In the genomic region with DNA sequence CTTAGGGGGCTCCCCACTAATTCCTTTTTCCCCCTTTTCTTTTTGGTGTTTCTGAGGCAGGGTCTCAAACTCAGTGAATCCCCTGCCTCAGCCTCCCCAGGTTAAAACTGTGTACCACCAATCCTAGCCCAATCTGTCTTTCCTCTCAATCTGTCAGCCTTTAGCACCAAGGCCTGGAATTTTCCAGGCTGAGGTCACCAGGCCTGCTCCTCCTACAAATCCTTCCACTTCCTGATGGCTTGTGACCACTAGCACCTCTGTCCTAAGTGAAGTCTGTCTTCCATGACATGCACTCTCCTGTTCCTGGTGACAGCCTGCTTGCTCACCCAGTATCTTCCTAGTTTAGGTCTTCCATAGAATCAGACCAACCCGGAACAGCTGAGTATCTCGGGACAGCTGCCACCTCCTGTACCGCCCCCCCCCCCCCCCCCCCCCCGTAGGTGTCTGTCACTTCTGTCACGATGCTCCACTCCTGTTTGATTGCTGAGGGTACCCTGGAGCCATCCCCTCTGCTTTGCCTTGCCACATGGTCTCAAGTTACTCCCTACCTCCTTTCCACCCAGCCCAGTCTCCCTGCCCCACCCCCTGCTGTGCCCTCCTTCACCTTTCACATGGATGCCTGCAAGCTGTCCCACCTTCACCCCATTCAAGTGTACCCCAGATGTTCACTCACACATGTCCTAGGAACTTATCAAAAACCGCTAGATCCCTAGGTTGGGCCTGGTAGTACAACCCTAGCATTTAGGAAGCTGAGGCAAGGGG, we compare ENCODE assay signal across 19 mouse cellular contexts. TPM values are rescaled to one million over a fixed set of nuclear protein-coding genes. Genes with fewer than 3 reads are reported as not detected.
DNase-seq lines count a peak whose midpoint lies in the region; ATAC-seq lines count a peak whose summit lies in the region.
"Had no signal": no experiment of that assay in that cellular context is flagged by ENCODE, and none has a peak within 500 bp of the region (broad histone marks: within the 10 kb centered on the region; RNA-seq: fewer than 3 reads in every experiment).

No protein-coding gene starts in this region.

- H3K4me2 ChIP-seq in neural tube, embryonic 12.5 days (replicated peaks): no peak overlapping the region
- H3K4me2 ChIP-seq: limb, embryonic 13.5 days; midbrain, embryonic 13.5 days had no signal

- peak; percentile 70 to 88 for DNase-seq in adrenal gland, adult (ENCODE audit: inconsistent age in 2 of 2, low spot score in 1 of 2)
- no peak for DNase-seq in adrenal gland, postnatal 4 days (ENCODE audit: low spot score in 2 of 2)
- DNase-seq in heart, embryonic 10.5 days (ENCODE audit: low spot score): no peak
- no peak for DNase-seq in heart, postnatal 10 days
- DNase-seq in neural tube, embryonic 10.5 days (ENCODE audit: extremely low spot score, low spot score): no peak
- DNase-seq in frontal cortex, postnatal 14 days (ENCODE audit: low spot score in 2 of 2): no peak
- DNase-seq: gastrocnemius, postnatal 14 days; kidney, adult 18-20 months; kidney, postnatal 25 days; spleen, adult 18-20 months; thymus, adult 18-20 months had no signal

- H3K4me3 ChIP-seq in heart, embryonic 10.5 days: 0 out of 2 replicates have a peak overlapping the region, but pooled peaks have one; percentile 12
- H3K4me3 ChIP-seq in neural tube, embryonic 12.5 days: no peak overlapping the region
- H3K4me3 ChIP-seq: forebrain, embryonic 10.5 days; limb, embryonic 13.5 days; midbrain, embryonic 13.5 days had no signal

- intact Hi-C loops in heart, postnatal 10 days (cut with DNase I): no loop called here

- H3K4me1 ChIP-seq in heart, embryonic 10.5 days: peaks cover 54% of the 10 kb centered on the region
- peaks cover 25% of the 10 kb centered on the region for H3K4me1 ChIP-seq in neural tube, embryonic 12.5 days

- 0 out of 2 replicates have a peak, but pooled peaks cover 11% of the 10 kb centered on the region for H3K27me3 ChIP-seq in heart, embryonic 10.5 days (ENCODE audit: insufficient read depth, poor library complexity, severe bottlenecking)
- H3K27me3 ChIP-seq in neural tube, embryonic 12.5 days (replicated peaks): peaks cover 17% of the 10 kb centered on the region
- H3K27me3 ChIP-seq: Patski had no signal

- WGBS in heart, embryonic 10.5 days: 28% methylated on average over 4 of the region's 6 CpGs
- WGBS in neural tube, embryonic 12.5 days: 29% methylated on average over 6 of the region's 6 CpGs

- peak overlapping the region; percentile 67 for H3K27ac ChIP-seq in heart, embryonic 10.5 days
- H3K27ac ChIP-seq in neural tube, embryonic 12.5 days: no peak overlapping the region
- H3K27ac ChIP-seq: forebrain, embryonic 10.5 days; limb, embryonic 13.5 days; liver, embryonic 14.5 days; midbrain, embryonic 13.5 days had no signal

- no peaks in the 10 kb centered on the region for H3K36me3 ChIP-seq in heart, embryonic 10.5 days
- H3K36me3 ChIP-seq in neural tube, embryonic 12.5 days: no peaks in the 10 kb centered on the region
- H3K36me3 ChIP-seq: forebrain, embryonic 10.5 days; limb, embryonic 13.5 days; midbrain, embryonic 13.5 days had no signal

- no peaks in the 10 kb centered on the region for H3K9me3 ChIP-seq in heart, embryonic 10.5 days
- no peaks in the 10 kb centered on the region for H3K9me3 ChIP-seq in neural tube, embryonic 12.5 days
- H3K9me3 ChIP-seq: midbrain, embryonic 13.5 days had no signal

- H3K9ac ChIP-seq in neural tube, embryonic 12.5 days: 0 out of 2 replicates have a peak overlapping the region, but pooled peaks have one; percentile 26
- H3K9ac ChIP-seq: limb, embryonic 13.5 days; liver, embryonic 14.5 days; midbrain, embryonic 13.5 days had no signal

- ATAC-seq in neural tube, embryonic 12.5 days (ENCODE audit: low FRiP score, low read depth): no peak
- ATAC-seq in activated CD4-positive, CD25-positive, alpha-beta regulatory T cell, adult 4 months: no peak
- ATAC-seq: hindbrain, embryonic 16.5 days; midbrain, embryonic 13.5 days; Patski had no signal

RNA-seq across cellular contexts. Expression of gene Mllt6, which starts 5.8 kb away (rescaled TPM):
- 10 to 100 TPM; 49.0 to 59.7 TPM for total RNA-seq in adrenal gland, postnatal 4 days (2021)
- 1.7 and 2.2 TPM in 2 replicates for polyA plus RNA-seq in heart, embryonic 10.5 days (2016; fragmentation: Nextera tagmentation; extraction: Ambion mirVana)
- total RNA-seq in heart, postnatal 10 days (2021): 10 to 100 TPM; 55.8 to 61.7 TPM
- 3.0 and 4.0 TPM in 2 replicates for polyA plus RNA-seq in neural tube, embryonic 12.5 days (2016; fragmentation: Nextera tagmentation; extraction: Ambion mirVana)
- 10 to 100 TPM; 13.9 to 15.2 TPM for polyA plus RNA-seq in activated CD4-positive, CD25-positive, alpha-beta regulatory T cell, adult 4 months (2017; shearing (Covaris generic))

RNA-seq across cellular contexts. Expression of gene Epop, which starts 27.9 kb away (rescaled TPM):
- 1 to 10 TPM; 4.2 to 4.7 TPM for total RNA-seq in adrenal gland, postnatal 4 days (2021)
- polyA plus RNA-seq in heart, embryonic 10.5 days (2016; fragmentation: Nextera tagmentation; extraction: Ambion mirVana): 1.9 and 8.5 TPM in 2 replicates
- 1 to 10 TPM in 1 of 2 experiments, under 1 TPM in 1; 0.57 to 1.0 TPM for total RNA-seq in heart, postnatal 10 days (2021)
- polyA plus RNA-seq in neural tube, embryonic 12.5 days (2016; fragmentation: Nextera tagmentation; extraction: Ambion mirVana): 13.6 and 15.1 TPM in 2 replicates
- under 1 TPM; 0.40 to 0.61 TPM for polyA plus RNA-seq in activated CD4-positive, CD25-positive, alpha-beta regulatory T cell, adult 4 months (2017; shearing (Covaris generic))

RNA-seq across cellular contexts. Expression of gene Cisd3, which starts 28.3 kb away (rescaled TPM):
- 100 to 1,000 TPM; 105 to 109 TPM for total RNA-seq in adrenal gland, postnatal 4 days (2021)
- polyA plus RNA-seq in heart, embryonic 10.5 days (2016; fragmentation: Nextera tagmentation; extraction: Ambion mirVana): 49.8 and 52.8 TPM in 2 replicates
- total RNA-seq in heart, postnatal 10 days (2021): 100 to 1,000 TPM; 120 TPM
- 17.8 and 25.6 TPM in 2 replicates for polyA plus RNA-seq in neural tube, embryonic 12.5 days (2016; fragmentation: Nextera tagmentation; extraction: Ambion mirVana)
- polyA plus RNA-seq in activated CD4-positive, CD25-positive, alpha-beta regulatory T cell, adult 4 months (2017; shearing (Covaris generic)): 10 to 100 TPM; 91.3 to 99.5 TPM

RNA-seq across cellular contexts. Expression of gene Pcgf2, which starts 42.9 kb away (rescaled TPM):
- total RNA-seq in adrenal gland, postnatal 4 days (2021): 10 to 100 TPM; 69.9 to 71.5 TPM
- 9.7 and 13.5 TPM in 2 replicates for polyA plus RNA-seq in heart, embryonic 10.5 days (2016; fragmentation: Nextera tagmentation; extraction: Ambion mirVana)
- total RNA-seq in heart, postnatal 10 days (2021): 10 to 100 TPM; 21.4 to 21.7 TPM
- 19.9 and 21.1 TPM in 2 replicates for polyA plus RNA-seq in neural tube, embryonic 12.5 days (2016; fragmentation: Nextera tagmentation; extraction: Ambion mirVana)
- 1 to 10 TPM; 3.1 to 4.7 TPM for polyA plus RNA-seq in activated CD4-positive, CD25-positive, alpha-beta regulatory T cell, adult 4 months (2017; shearing (Covaris generic))

RNA-seq across cellular contexts. Expression of gene Psmb3, which starts 45.8 kb away (rescaled TPM):
- 100 to 1,000 TPM; 193 to 221 TPM for total RNA-seq in adrenal gland, postnatal 4 days (2021)
- polyA plus RNA-seq in heart, embryonic 10.5 days (2016; fragmentation: Nextera tagmentation; extraction: Ambion mirVana): 517 and 557 TPM in 2 replicates
- total RNA-seq in heart, postnatal 10 days (2021): 100 to 1,000 TPM; 184 to 186 TPM
- 453 and 497 TPM in 2 replicates for polyA plus RNA-seq in neural tube, embryonic 12.5 days (2016; fragmentation: Nextera tagmentation; extraction: Ambion mirVana)
- polyA plus RNA-seq in activated CD4-positive, CD25-positive, alpha-beta regulatory T cell, adult 4 months (2017; shearing (Covaris generic)): 100 to 1,000 TPM; 422 to 486 TPM

Comparison
In these comparisons a context has a peak if more than half of its experiments do, and no peak if none do; other contexts are left out.
1. DNase-seq: peak in adrenal gland, adult (2 of 2); none in adrenal gland, postnatal 4 days (0 of 2), heart, embryonic 10.5 days (single experiment), heart, postnatal 10 days (0 of 2), neural tube, embryonic 10.5 days (single experiment) and frontal cortex, postnatal 14 days (0 of 2).